Mouse (Mus musculus): ENCODE measurements around the gene Prss34. TPM values are rescaled to one million over a fixed set of nuclear protein-coding genes. Genes with fewer than 3 reads are reported as not detected.

The Prss34 gene
- polyA plus RNA-seq, 1 experiment, result 0.11 TPM

DNA sequence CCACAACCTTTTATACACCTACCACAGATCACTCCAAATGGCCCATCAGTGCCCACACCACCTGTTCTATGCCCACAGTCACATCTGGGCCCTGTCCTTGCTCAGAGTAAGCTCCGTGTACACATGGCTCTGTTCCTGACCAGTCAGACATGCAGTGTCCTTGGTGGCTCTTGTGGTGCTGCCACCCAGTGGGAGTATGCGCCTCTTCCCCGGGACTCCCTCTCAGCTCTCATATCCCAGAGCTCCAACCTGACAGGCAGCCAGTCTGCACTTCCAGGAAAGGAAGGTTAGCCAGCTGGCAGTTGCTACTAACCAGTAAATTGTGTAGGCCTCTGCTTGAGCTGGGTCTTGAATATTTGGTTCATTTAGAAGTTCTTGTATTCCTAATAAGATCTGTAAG is 33.7 kb upstream of the Prss34 start:
- Histone ChIP-seq H3K4me3 (ENCODE audit: control insufficient read depth, low read depth, low read length) (no peak overlapping the region), H3K4me1 (ENCODE audit: control insufficient read depth, insufficient read depth, low read length) (no peaks in the 10 kb centered on the region), H3K27me3 (ENCODE audit: control insufficient read depth, insufficient read depth, low read length) (no peaks in the 10 kb centered on the region), H3K36me3 (ENCODE audit: control insufficient read depth, insufficient read depth, low read length) (peaks cover 7% of the 10 kb centered on the region), H3K27ac (ENCODE audit: control insufficient read depth, insufficient read depth, low read depth, low read length) (no peak overlapping the region)
- TF ChIP-seq POLR2A (IDR thresholded peaks at IDR 0.05; ENCODE audit: control insufficient read depth, low read depth, low read length) (no peak), CTCF (IDR thresholded peaks at IDR 0.05; ENCODE audit: control insufficient read depth, insufficient read depth, insufficient replicate concordance, low read depth, low read length) (peak; percentile 32; the same call in 1 of the 2 replicates)

DNA sequence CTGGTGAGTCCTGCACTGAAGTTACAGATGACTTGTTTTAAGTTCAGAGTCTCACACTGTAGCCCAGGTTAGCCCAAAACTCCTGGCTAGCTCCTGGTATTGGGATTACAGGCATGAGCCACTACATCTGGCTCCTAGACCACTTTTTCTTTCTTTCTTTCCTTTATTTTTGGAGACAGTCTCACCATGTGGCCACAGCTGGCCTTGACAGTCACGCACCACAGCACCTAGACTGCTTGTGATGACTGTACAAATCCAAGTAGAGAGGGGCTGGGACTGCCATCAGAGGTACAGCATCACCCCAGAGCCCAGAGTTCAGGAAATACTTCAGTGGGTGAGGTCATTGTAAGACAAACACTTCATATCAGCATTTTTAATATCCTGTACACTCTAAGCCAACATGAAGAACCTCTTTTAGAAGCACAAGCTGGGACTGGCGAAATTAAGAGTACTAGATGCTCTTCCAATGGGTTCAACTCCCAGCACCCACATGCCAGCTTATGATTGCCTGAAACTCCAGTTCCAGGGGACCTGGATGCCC is 27.3 kb upstream of the Prss34 start:
- no peak overlapping the region for H3K27ac ChIP-seq (ENCODE audit: control insufficient read depth, insufficient read depth, low read depth, low read length)
- H3K4me3 ChIP-seq (ENCODE audit: control insufficient read depth, low read depth, low read length), result no peak overlapping the region
- H3K36me3 ChIP-seq (ENCODE audit: control insufficient read depth, insufficient read depth, low read length), result peaks cover 7% of the 10 kb centered on the region
- TF ChIP-seq CTCF (IDR thresholded peaks at IDR 0.05; ENCODE audit: control insufficient read depth, insufficient read depth, insufficient replicate concordance, low read depth, low read length), result no peak
- no peak for TF ChIP-seq POLR2A (IDR thresholded peaks at IDR 0.05; ENCODE audit: control insufficient read depth, low read depth, low read length)
- H3K4me1 ChIP-seq (ENCODE audit: control insufficient read depth, insufficient read depth, low read length), result peaks cover 7% of the 10 kb centered on the region
- no peaks in the 10 kb centered on the region for H3K27me3 ChIP-seq (ENCODE audit: control insufficient read depth, insufficient read depth, low read length)

DNA sequence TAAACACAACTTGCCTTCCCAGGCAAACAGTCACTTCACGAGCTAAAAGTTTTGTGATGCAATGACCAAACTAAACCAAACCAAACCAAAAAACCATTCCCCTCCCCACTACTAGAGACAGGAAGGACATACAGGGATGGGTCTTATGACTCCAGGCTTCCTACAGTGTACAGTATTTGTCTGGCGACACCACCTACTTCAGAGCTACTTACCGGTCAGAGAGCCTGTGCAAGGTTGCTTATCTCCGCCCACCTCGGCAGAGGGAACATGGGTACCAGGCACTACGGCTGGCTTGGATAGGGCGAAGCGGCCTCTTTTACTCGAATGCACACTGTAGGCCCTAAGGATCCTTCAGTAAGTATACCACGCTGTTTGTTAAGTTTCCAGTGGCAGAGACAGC is 25.9 kb upstream of the Prss34 start:
- peak overlapping the region; percentile 95 for H3K27ac ChIP-seq (ENCODE audit: control insufficient read depth, insufficient read depth, low read depth, low read length)
- H3K27me3 ChIP-seq (ENCODE audit: control insufficient read depth, insufficient read depth, low read length), result no peaks in the 10 kb centered on the region
- H3K4me3 ChIP-seq (ENCODE audit: control insufficient read depth, low read depth, low read length), result peak overlapping the region; percentile 96
- peaks cover 7% of the 10 kb centered on the region for H3K4me1 ChIP-seq (ENCODE audit: control insufficient read depth, insufficient read depth, low read length)
- H3K36me3 ChIP-seq (ENCODE audit: control insufficient read depth, insufficient read depth, low read length), result peaks cover 4% of the 10 kb centered on the region
- TF ChIP-seq CTCF (IDR thresholded peaks at IDR 0.05; ENCODE audit: control insufficient read depth, insufficient read depth, insufficient replicate concordance, low read depth, low read length) (no peak), POLR2A (IDR thresholded peaks at IDR 0.05; ENCODE audit: control insufficient read depth, low read depth, low read length) (no peak)

DNA sequence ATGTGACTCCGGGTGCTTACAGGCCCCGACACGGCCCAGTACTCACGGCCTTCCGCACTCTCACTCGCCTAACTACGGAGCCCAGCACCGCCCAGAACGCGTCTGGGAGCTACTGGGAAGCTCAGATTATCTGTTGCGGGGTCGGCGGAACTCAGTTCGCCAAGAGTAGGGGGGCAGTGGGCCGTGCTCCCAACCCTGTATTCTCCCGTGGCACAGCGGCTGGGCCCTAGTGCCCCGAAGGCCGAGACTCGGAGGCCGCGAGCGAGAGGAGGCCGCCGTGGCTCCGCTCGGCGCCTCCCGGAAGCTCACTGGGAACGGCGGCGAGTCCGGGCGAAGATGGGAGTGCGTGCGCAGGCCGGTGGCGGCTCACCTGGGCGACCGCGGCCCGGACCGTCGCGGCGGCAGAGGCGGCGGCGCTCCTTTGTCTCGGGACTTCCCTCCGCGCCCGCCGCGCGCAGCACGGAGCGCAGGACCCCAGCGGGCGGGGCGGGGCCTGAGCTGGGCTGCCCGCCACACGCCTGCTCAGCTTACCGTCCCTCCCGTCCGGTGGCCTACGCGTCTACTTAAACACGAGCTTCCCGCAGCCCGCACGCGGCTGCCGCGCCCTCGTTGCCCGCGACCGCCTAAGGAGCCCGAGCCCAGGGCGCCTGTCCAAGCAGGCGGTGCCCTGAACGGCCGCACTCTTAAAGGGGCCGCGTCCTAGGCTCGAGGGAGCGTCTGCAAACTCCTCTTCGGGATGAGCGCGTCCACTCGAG is 25.1 kb upstream of the Prss34 start:
- H3K36me3 ChIP-seq (ENCODE audit: control insufficient read depth, insufficient read depth, low read length), result peaks cover 2% of the 10 kb centered on the region
- H3K27me3 ChIP-seq (ENCODE audit: control insufficient read depth, insufficient read depth, low read length), result no peaks in the 10 kb centered on the region
- peak; percentile 85 for TF ChIP-seq POLR2A (IDR thresholded peaks at IDR 0.05; ENCODE audit: control insufficient read depth, low read depth, low read length)
- TF ChIP-seq CTCF (IDR thresholded peaks at IDR 0.05; ENCODE audit: control insufficient read depth, insufficient read depth, insufficient replicate concordance, low read depth, low read length), result no peak
- H3K4me1 ChIP-seq (ENCODE audit: control insufficient read depth, insufficient read depth, low read length), result peaks cover 7% of the 10 kb centered on the region
- H3K27ac ChIP-seq (ENCODE audit: control insufficient read depth, insufficient read depth, low read depth, low read length), result peak overlapping the region; percentile 95
- H3K4me3 ChIP-seq (ENCODE audit: control insufficient read depth, low read depth, low read length), result peak overlapping the region; percentile 96

DNA sequence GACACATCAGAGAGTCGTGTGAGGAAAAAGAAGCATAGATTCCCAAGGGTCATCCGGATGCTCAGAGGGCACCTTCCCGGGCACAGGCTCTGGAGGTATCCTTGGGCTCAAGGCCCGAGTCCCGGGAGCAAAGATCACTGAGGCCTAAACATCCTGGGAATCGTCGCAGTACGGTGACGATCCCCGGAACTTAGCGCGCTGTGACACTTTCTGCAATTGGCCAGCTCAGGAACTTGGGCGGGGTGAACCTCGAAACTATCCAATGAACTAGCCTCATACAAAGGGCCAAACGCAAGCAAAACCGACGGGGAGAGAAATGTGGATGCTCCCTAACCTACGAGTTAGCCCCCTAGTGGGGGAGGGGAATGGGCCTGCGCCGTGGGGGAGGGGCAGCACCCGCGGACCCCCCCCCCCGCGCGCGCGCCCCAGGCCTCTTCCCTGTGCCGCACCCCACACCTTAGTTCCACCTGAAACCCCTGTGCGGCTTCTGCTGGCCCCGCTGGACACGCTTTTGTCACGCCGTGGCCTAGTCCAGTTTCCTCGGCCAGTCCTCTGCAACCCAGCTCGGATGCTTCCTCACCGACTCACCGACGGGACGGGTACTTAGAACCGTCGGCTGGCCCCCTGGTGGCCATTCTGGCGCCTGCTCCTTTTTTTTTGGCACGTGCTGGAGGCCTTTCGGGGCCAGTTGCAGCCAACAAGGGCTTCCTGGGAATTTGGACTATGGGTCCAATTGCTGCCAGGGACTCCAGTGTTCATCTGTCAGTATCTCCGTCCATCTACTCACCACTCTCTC is 24.3 kb upstream of the Prss34 start:
- H3K4me1 ChIP-seq (ENCODE audit: control insufficient read depth, insufficient read depth, low read length), result peaks cover 7% of the 10 kb centered on the region
- TF ChIP-seq CTCF (IDR thresholded peaks at IDR 0.05; ENCODE audit: control insufficient read depth, insufficient read depth, insufficient replicate concordance, low read depth, low read length), result peak; percentile 65
- TF ChIP-seq POLR2A (IDR thresholded peaks at IDR 0.05; ENCODE audit: control insufficient read depth, low read depth, low read length), result peak; percentile 42; the same call in 1 of the 2 replicates
- H3K4me3 ChIP-seq (ENCODE audit: control insufficient read depth, low read depth, low read length), result peak overlapping the region; percentile 96
- no peaks in the 10 kb centered on the region for H3K27me3 ChIP-seq (ENCODE audit: control insufficient read depth, insufficient read depth, low read length)
- H3K36me3 ChIP-seq (ENCODE audit: control insufficient read depth, insufficient read depth, low read length), result no peaks in the 10 kb centered on the region
- peak overlapping the region; percentile 95 for H3K27ac ChIP-seq (ENCODE audit: control insufficient read depth, insufficient read depth, low read depth, low read length)

DNA sequence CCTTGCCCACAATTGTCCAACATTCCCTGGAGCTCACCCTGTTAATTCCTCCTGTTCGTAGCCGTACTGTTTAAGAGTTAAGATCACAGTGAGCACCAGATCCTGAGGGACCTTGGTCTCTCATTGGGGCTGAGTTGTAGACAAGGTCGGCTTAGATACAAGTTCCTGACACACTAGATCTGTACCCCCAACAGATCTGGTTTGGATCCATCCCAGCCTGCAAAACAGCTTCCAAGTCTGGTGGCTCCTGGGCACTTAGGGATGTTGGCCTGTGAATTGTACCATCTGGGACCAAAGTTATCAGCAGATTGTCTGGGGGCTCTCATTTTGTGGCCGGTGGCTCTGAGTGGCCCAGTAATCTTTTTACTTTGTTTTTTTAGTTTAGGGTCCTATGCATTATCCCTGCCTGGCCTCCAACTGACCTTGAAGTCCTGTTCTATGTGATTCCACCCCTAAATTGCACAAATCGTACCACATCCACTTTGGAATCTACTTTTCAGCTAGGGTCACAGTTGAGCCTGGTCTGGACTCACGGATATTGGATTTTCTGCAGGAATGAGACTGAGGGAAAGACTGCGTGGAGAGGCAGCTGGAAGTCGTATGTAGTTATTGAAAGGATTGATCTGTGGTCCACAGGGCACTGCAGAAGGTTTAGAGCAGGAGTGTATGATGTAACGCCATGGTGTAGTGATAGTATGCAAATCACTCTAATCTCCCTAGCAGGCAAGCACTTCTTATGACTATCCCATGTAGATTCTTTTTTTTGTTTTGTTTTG is 23.4 kb upstream of the Prss34 start, which contains the start of gene Ube2i:
Gene Ube2i, minus strand, starts transcription at position 52 of the 776 bp plus-strand sequence.
- TF ChIP-seq POLR2A (IDR thresholded peaks at IDR 0.05; ENCODE audit: control insufficient read depth, low read depth, low read length), result no peak
- TF ChIP-seq CTCF (IDR thresholded peaks at IDR 0.05; ENCODE audit: control insufficient read depth, insufficient read depth, insufficient replicate concordance, low read depth, low read length), result no peak

More for the DNA sequence above, 23.4 kb upstream of the Prss34 start, which contains the start of gene Ube2i:
- peak within 1 kb of the TSS; percentile 95 for H3K27ac ChIP-seq (ENCODE audit: control insufficient read depth, insufficient read depth, low read depth, low read length)
- H3K27me3 ChIP-seq (ENCODE audit: control insufficient read depth, insufficient read depth, low read length), result no peaks in the 10 kb centered on the region
- peaks cover 7% of the 10 kb centered on the region for H3K4me1 ChIP-seq (ENCODE audit: control insufficient read depth, insufficient read depth, low read length)
- H3K4me3 ChIP-seq (ENCODE audit: control insufficient read depth, low read depth, low read length), result peak within 1 kb of the TSS; percentile 96
- no peaks in the 10 kb centered on the region for H3K36me3 ChIP-seq (ENCODE audit: control insufficient read depth, insufficient read depth, low read length)

Data from testis, adult 2 months (tissue).